Mouse (Mus musculus) G1E (cell line): Measurements from ENCODE around the gene Rhou.

ENCODE experiments used
- CTCF ChIP-seq: IDR thresholded peaks from 2 replicates; pipeline ENCODE4 v1.5.1; 2012; ENCODE audit warnings: low read depth, low read length, inconsistent platforms, mixed read lengths
- GATA1 ChIP-seq: IDR thresholded peaks from 2 replicates; pipeline ENCODE4 v1.6.1; 2012; ENCODE audit warnings: borderline replicate concordance, low read length, inconsistent platforms, mixed read lengths
- GATA2 ChIP-seq: IDR thresholded peaks from 2 replicates; pipeline ENCODE4 v1.6.1; 2012; ENCODE audit warnings: low read depth, low read length, inconsistent platforms, borderline replicate concordance

GRCm38 (mm10) chr8:123682073-123682761 lies 28.5 kb downstream of the Rhou start:
- TF ChIP-seq GATA1 (no peak), CTCF (no peak), GATA2 (no peak)
